Mouse (Mus musculus): ENCODE data around the gene Zfp933. TPM values are rescaled to one million over a fixed set of nuclear protein-coding genes. Genes with fewer than 3 reads are reported as not detected.

Zfp933 gene
- polyA plus RNA-seq, 1 experiment from 2014 or later: 3.9 TPM

DNA sequence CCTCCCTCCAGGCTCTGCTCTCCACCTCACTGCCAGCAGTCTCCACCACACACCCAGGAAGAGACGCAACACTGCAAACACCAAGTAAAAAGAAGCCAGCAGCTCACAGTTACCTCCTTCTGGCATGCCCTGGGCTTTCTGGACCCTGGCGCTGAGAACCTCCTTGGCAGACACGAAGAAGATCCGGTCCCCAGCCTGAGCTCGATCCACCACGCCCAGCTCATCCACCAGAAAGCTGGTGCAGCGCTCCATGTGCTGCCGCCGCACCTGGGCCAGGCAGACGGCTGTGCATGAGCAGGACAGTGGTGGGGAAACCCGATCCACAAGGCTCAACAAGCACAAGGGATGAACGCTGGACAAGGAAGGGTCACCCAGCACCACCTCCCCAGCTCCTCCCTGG, 38.0 kb upstream of the Zfp933 start:
- WGBS: 96% methylated on average over 12 of the region's 12 CpGs
- peaks cover 97% of the 10 kb centered on the region for H3K36me3 ChIP-seq (ENCODE audit: control insufficient read depth, insufficient read depth, low read length)
- H3K27ac ChIP-seq (replicated peaks in 1 of 2; ENCODE audit: control insufficient read depth in 1 of 2, insufficient read depth in 1 of 2, low read depth in 2 of 2, low read length in 2 of 2): no peak overlapping the region
- no peak overlapping the region for H3K4me3 ChIP-seq (ENCODE audit: control insufficient read depth in 1 of 2, insufficient read depth in 1 of 2, low read depth in 1 of 2, low read length in 2 of 2)
- no peak overlapping the region for H3K4me2 ChIP-seq (ENCODE audit: low read length)
- H3K9me3 ChIP-seq (ENCODE audit: control insufficient read depth, low read length): no peaks in the 10 kb centered on the region
- H3K27me3 ChIP-seq (ENCODE audit: control insufficient read depth, insufficient read depth, low read length): no peaks in the 10 kb centered on the region
- no peak for ATAC-seq (ENCODE audit: insufficient number of reproducible peaks, insufficient read depth, low FRiP score, low read depth)
- H3K4me1 ChIP-seq (ENCODE audit: control insufficient read depth in 2 of 2, insufficient read depth in 2 of 2, low read length in 2 of 2): no peaks in the 10 kb centered on the region; a peak in 1 of 4 replicates
- H3K9ac ChIP-seq (ENCODE audit: low read length): no peak overlapping the region

DNA sequence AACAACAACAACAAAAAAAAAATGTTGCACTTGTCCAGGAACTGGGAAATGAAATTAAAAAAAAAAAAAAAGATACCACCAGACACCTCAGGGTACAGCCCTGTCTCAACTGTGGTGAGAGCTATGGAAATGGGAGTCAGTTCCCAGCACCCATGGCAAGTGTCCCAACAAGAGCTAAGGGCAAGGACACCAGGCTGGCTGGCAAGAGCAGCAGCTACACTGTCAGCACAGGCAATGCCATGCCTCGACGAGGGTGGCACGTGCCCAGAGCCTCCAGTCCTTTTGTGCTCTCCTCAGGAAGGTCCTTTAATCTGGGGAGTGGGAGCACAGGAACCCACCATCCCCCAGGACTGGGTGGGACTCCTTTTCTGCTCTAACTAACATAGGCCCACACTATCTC, 36.0 kb upstream of the Zfp933 start:
- Histone ChIP-seq H3K9me3 (ENCODE audit: control insufficient read depth, low read length) (no peaks in the 10 kb centered on the region), H3K27ac (replicated peaks in 1 of 2; ENCODE audit: control insufficient read depth in 1 of 2, insufficient read depth in 1 of 2, low read depth in 2 of 2, low read length in 2 of 2) (no peak overlapping the region), H3K4me2 (ENCODE audit: low read length) (no peak overlapping the region), H3K4me3 (ENCODE audit: control insufficient read depth in 1 of 2, insufficient read depth in 1 of 2, low read depth in 1 of 2, low read length in 2 of 2) (no peak overlapping the region), H3K27me3 (ENCODE audit: control insufficient read depth, insufficient read depth, low read length) (no peaks in the 10 kb centered on the region), H3K4me1 (ENCODE audit: control insufficient read depth in 2 of 2, insufficient read depth in 2 of 2, low read length in 2 of 2) (no peaks in the 10 kb centered on the region; a peak in 1 of 4 replicates), H3K36me3 (ENCODE audit: control insufficient read depth, insufficient read depth, low read length) (peaks cover 97% of the 10 kb centered on the region), H3K9ac (ENCODE audit: low read length) (no peak overlapping the region)
- 85% methylated on average over 3 of the region's 3 CpGs for WGBS
- no peak for ATAC-seq (ENCODE audit: insufficient number of reproducible peaks, insufficient read depth, low FRiP score, low read depth)

DNA sequence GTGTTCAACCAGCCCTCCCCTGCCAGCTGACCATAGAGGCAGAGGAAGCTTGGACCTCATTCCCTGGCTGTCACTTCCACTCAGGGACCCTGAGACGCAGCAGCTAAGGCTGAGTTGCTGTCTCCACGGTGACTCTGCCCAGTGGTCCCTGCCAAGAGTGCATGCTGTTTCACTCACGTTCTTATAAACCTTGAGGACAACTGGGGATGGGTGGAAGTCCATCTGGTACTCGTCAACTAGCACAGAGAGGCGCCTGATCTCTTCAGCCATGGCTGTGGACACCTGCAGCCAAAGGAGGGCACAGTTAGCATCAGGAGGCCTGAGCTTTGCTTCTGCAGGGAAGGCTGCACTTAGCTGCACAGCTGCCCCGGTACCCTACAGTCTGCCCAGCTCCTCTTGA, 34.9 kb upstream of the Zfp933 start:
- H3K27ac ChIP-seq (replicated peaks in 1 of 2; ENCODE audit: control insufficient read depth in 1 of 2, insufficient read depth in 1 of 2, low read depth in 2 of 2, low read length in 2 of 2): no peak overlapping the region
- no peak for ATAC-seq (ENCODE audit: insufficient number of reproducible peaks, insufficient read depth, low FRiP score, low read depth)
- H3K4me2 ChIP-seq (ENCODE audit: low read length): no peak overlapping the region
- no peak overlapping the region for H3K4me3 ChIP-seq (ENCODE audit: control insufficient read depth in 1 of 2, insufficient read depth in 1 of 2, low read depth in 1 of 2, low read length in 2 of 2)
- no peaks in the 10 kb centered on the region for H3K27me3 ChIP-seq (ENCODE audit: control insufficient read depth, insufficient read depth, low read length)
- 63% methylated on average over 6 of the region's 6 CpGs for whole genome bisulfite sequencing
- no peaks in the 10 kb centered on the region for H3K9me3 ChIP-seq (ENCODE audit: control insufficient read depth, low read length)
- H3K9ac ChIP-seq (ENCODE audit: low read length): no peak overlapping the region
- no peaks in the 10 kb centered on the region; a peak in 1 of 4 replicates for H3K4me1 ChIP-seq (ENCODE audit: control insufficient read depth in 2 of 2, insufficient read depth in 2 of 2, low read length in 2 of 2)
- peaks cover 97% of the 10 kb centered on the region for H3K36me3 ChIP-seq (ENCODE audit: control insufficient read depth, insufficient read depth, low read length)

DNA sequence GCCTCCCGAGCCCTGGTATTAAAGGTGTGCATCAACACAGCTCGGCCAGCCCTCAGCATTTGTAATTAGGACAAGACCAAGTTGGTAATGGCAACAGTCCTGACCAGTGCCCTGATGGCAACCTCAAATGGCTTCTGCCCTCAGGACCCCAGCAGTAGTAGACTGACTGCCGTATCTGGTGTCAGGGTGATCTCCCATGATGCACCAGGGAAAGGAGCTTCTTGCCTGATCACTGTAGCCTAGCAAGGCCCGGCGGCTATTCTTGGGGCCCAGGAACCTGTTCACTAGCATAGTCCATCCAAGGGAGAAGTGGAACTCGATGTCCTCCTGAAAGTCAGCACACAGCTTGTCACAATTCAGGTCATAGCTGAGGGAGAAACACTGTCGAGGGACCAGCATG, 33.6 kb upstream of the Zfp933 start:
- 92% methylated on average over 7 of the region's 7 CpGs for WGBS
- Histone ChIP-seq H3K9me3 (ENCODE audit: control insufficient read depth, low read length) (no peaks in the 10 kb centered on the region), H3K36me3 (ENCODE audit: control insufficient read depth, insufficient read depth, low read length) (peaks cover 97% of the 10 kb centered on the region), H3K27me3 (ENCODE audit: control insufficient read depth, insufficient read depth, low read length) (no peaks in the 10 kb centered on the region), H3K4me3 (ENCODE audit: control insufficient read depth in 1 of 2, insufficient read depth in 1 of 2, low read depth in 1 of 2, low read length in 2 of 2) (no peak overlapping the region), H3K4me1 (ENCODE audit: control insufficient read depth in 2 of 2, insufficient read depth in 2 of 2, low read length in 2 of 2) (no peaks in the 10 kb centered on the region; a peak in 1 of 4 replicates), H3K4me2 (ENCODE audit: low read length) (no peak overlapping the region), H3K27ac (replicated peaks in 1 of 2; ENCODE audit: control insufficient read depth in 1 of 2, insufficient read depth in 1 of 2, low read depth in 2 of 2, low read length in 2 of 2) (no peak overlapping the region), H3K9ac (ENCODE audit: low read length) (no peak overlapping the region)
- no peak for ATAC-seq (ENCODE audit: insufficient number of reproducible peaks, insufficient read depth, low FRiP score, low read depth)

DNA sequence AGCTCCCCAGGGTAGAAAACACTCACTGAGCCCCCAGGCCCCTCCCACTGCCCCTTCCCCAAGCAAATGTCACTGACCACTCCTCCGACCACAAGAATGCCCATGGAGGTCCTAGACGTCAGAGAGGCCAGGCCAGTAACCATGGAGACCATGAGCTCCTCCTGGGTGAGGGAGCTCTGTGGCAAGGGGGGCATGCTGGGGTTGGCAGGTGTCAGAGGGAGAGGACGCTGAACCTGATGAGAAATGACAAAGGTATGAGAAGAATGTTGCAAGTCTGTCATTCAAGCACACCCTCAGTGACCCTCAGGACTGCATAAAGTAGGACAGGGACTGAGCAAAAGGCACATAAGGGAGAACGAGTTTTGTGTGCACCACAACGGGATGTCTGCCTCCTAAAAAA, 31.7 kb upstream of the Zfp933 start:
- Histone ChIP-seq H3K9me3 (ENCODE audit: control insufficient read depth, low read length) (no peaks in the 10 kb centered on the region), H3K27me3 (ENCODE audit: control insufficient read depth, insufficient read depth, low read length) (no peaks in the 10 kb centered on the region), H3K36me3 (ENCODE audit: control insufficient read depth, insufficient read depth, low read length) (peaks cover 97% of the 10 kb centered on the region), H3K4me2 (ENCODE audit: low read length) (no peak overlapping the region), H3K9ac (ENCODE audit: low read length) (no peak overlapping the region), H3K4me1 (ENCODE audit: control insufficient read depth in 2 of 2, insufficient read depth in 2 of 2, low read length in 2 of 2) (no peaks in the 10 kb centered on the region; a peak in 1 of 4 replicates), H3K4me3 (ENCODE audit: control insufficient read depth in 1 of 2, insufficient read depth in 1 of 2, low read depth in 1 of 2, low read length in 2 of 2) (no peak overlapping the region), H3K27ac (replicated peaks in 1 of 2; ENCODE audit: control insufficient read depth in 1 of 2, insufficient read depth in 1 of 2, low read depth in 2 of 2, low read length in 2 of 2) (no peak overlapping the region)
- no peak for ATAC-seq (ENCODE audit: insufficient number of reproducible peaks, insufficient read depth, low FRiP score, low read depth)
- WGBS: 49% methylated on average over 5 of the region's 5 CpGs

DNA sequence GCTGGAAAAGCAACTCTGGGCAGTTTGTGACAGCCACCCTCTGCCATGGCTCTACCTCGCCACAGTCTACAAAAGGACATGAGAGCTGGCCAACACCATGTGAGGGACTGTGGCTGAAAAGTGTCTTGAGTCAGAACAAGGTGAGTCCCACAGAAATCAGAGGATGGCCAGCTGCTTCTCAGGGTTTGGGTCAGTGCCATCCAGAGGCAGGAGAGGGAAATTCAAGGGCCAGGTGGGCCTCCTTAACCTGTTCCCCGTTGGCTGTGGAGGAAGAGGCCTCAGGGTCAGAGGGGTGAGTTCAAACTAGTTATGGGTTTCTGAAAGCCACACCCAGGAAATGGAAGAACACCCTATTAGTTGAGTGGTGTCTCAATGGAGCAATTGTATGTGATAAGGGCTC, 31.3 kb upstream of the Zfp933 start:
- H3K4me1 ChIP-seq (ENCODE audit: control insufficient read depth in 2 of 2, insufficient read depth in 2 of 2, low read length in 2 of 2): no peaks in the 10 kb centered on the region; a peak in 1 of 4 replicates
- H3K27ac ChIP-seq (replicated peaks in 1 of 2; ENCODE audit: control insufficient read depth in 1 of 2, insufficient read depth in 1 of 2, low read depth in 2 of 2, low read length in 2 of 2): no peak overlapping the region
- ATAC-seq (ENCODE audit: insufficient number of reproducible peaks, insufficient read depth, low FRiP score, low read depth): no peak
- no peaks in the 10 kb centered on the region for H3K9me3 ChIP-seq (ENCODE audit: control insufficient read depth, low read length)
- H3K27me3 ChIP-seq (ENCODE audit: control insufficient read depth, insufficient read depth, low read length): no peaks in the 10 kb centered on the region
- no peak overlapping the region for H3K9ac ChIP-seq (ENCODE audit: low read length)
- H3K36me3 ChIP-seq (ENCODE audit: control insufficient read depth, insufficient read depth, low read length): peaks cover 97% of the 10 kb centered on the region
- H3K4me3 ChIP-seq (ENCODE audit: control insufficient read depth in 1 of 2, insufficient read depth in 1 of 2, low read depth in 1 of 2, low read length in 2 of 2): no peak overlapping the region
- no peak overlapping the region for H3K4me2 ChIP-seq (ENCODE audit: low read length)
- 74% methylated on average over 2 of the region's 2 CpGs for WGBS

DNA sequence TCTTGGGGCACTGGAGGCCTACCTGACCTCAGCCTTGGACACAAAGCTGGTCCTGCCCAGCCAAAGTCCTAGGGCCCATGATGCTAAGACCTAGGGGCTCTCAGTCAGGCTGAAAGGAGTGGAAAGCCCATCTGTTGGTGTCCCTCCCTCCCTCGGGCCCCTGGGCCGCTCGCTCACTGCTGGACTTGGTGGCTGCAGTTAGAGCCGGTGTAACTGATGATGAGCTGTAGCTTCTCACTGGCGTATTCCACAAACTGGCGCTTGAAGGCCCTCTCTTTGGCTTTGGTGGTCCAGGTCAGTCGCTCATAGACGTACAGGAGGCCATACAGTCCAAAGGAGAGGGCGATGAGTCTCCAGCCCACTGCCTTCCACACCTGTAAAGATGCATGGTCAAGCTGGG, 30.4 kb upstream of the Zfp933 start:
- no peaks in the 10 kb centered on the region; a peak in 1 of 4 replicates for H3K4me1 ChIP-seq (ENCODE audit: control insufficient read depth in 2 of 2, insufficient read depth in 2 of 2, low read length in 2 of 2)
- no peaks in the 10 kb centered on the region for H3K9me3 ChIP-seq (ENCODE audit: control insufficient read depth, low read length)
- no peak overlapping the region for H3K4me2 ChIP-seq (ENCODE audit: low read length)
- WGBS: 94% methylated on average over 9 of the region's 9 CpGs
- no peak for ATAC-seq (ENCODE audit: insufficient number of reproducible peaks, insufficient read depth, low FRiP score, low read depth)
- H3K9ac ChIP-seq (ENCODE audit: low read length): no peak overlapping the region
- H3K36me3 ChIP-seq (ENCODE audit: control insufficient read depth, insufficient read depth, low read length): peaks cover 97% of the 10 kb centered on the region
- H3K4me3 ChIP-seq (ENCODE audit: control insufficient read depth in 1 of 2, insufficient read depth in 1 of 2, low read depth in 1 of 2, low read length in 2 of 2): no peak overlapping the region
- H3K27ac ChIP-seq (replicated peaks in 1 of 2; ENCODE audit: control insufficient read depth in 1 of 2, insufficient read depth in 1 of 2, low read depth in 2 of 2, low read length in 2 of 2): no peak overlapping the region
- H3K27me3 ChIP-seq (ENCODE audit: control insufficient read depth, insufficient read depth, low read length): no peaks in the 10 kb centered on the region

DNA sequence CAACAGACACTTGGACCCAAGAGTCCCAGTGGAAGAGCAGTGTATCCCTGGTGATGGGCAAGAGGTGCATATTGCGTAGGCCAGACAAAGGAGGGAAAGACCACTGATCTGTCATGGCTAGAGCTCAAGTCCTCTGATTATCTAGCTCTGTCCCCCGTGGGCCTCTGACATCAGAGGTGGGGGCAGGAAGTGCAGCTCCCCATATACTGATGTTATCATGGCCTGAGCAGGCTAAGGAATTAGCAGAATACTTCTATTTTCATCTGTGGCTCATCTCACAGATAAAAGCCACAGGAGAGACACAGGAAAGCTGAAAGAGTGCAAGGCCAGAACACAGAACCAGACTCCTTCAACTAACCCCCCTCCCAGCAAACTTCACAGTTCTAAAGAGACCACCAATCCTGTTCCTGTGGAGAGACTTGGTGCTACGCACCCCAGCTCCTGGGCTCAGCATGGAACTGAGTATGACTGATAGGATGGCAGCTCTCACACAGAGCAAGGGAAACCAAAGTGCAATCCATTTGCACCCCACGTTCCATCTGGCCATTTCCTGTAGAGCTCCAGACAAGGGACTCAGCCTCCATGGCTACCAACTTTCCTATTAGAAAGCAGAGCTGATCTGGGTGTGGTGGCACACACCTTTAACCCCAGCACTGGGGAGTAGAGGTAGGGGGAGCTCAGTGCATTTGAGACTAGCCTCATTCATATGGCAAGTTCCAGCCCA, 27.8 kb upstream of the Zfp933 start:
- Histone ChIP-seq H3K4me2 (ENCODE audit: low read length) (no peak overlapping the region), H3K36me3 (ENCODE audit: control insufficient read depth, insufficient read depth, low read length) (peaks cover 94% of the 10 kb centered on the region), H3K27ac (replicated peaks in 1 of 2; ENCODE audit: control insufficient read depth in 1 of 2, insufficient read depth in 1 of 2, low read depth in 2 of 2, low read length in 2 of 2) (no peak overlapping the region), H3K4me3 (ENCODE audit: control insufficient read depth in 1 of 2, insufficient read depth in 1 of 2, low read depth in 1 of 2, low read length in 2 of 2) (no peak overlapping the region), H3K27me3 (ENCODE audit: control insufficient read depth, insufficient read depth, low read length) (no peaks in the 10 kb centered on the region), H3K4me1 (ENCODE audit: control insufficient read depth in 2 of 2, insufficient read depth in 2 of 2, low read length in 2 of 2) (no peaks in the 10 kb centered on the region; a peak in 1 of 4 replicates), H3K9ac (ENCODE audit: low read length) (no peak overlapping the region), H3K9me3 (ENCODE audit: control insufficient read depth, low read length) (no peaks in the 10 kb centered on the region)
- ATAC-seq (ENCODE audit: insufficient number of reproducible peaks, insufficient read depth, low FRiP score, low read depth): no peak
- 81% methylated on average over 4 of the region's 4 CpGs for WGBS
